Mouse (Mus musculus) cerebral cortex, adult 2 months (tissue): Measurements from ENCODE around the gene Nt5dc3.

Source experiments
- WGBS: fragments of 180-500 bp; shearing (Covaris S2); methylation state at CpG from one replicate; pipeline ENCODE4 v1.1.7; 2018; 5-methylcytosine and 5-hydroxymethylcytosine counted together

Gene Nt5dc3

GRCm38 (mm10) chr10:86814292-86815131 is 35.7 kb downstream of the Nt5dc3 start:
- WGBS, result 90% methylated on average over 19 of the region's 19 CpGs

DNA sequence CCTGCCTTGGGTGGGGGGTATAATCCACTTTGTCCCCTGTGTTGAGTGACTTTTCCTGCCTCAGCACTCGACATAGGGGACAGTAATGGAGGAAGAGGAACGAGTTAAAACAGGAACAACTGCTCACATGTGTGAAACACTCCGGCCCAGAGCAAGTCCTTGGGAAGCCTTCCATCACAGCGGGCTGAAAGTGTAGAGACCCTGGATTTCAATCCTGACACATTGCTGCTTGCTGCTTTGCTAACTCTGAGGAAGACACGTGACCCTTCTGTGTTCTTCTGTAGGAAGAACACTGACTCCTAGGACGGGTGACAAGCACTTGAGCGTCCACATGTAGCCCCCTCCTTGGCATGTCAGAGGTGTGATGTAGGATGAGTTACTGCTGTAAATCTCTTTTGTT is 36.3 kb downstream of the Nt5dc3 start:
- 88% methylated on average over 7 of the region's 7 CpGs for WGBS

DNA sequence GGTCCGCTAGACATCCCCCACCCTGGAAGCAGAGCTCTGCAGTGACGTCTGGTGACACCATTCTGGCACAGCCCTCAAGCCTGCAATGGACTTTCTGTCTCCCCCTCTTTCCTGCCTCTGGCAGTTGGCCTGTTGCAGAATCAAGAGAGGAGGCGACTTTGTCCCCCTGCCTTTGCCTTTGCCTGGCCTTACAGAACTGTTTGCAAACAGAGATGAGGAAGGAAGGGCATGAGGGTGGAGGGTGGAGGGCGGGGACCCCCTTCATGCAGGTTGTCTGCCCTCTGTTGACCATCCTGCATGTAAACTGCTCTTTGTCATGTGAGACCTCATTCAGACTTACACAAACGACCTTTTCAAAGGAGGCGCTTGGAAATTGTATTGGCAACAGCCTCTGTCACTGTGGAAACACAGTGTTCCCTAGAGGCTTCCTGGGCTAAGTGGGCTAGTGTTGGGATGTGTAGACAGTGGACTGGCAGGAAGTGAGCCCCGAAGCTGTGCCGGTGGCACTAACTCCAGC is 40.9 kb downstream of the Nt5dc3 start:
- 30% methylated on average over 8 of the region's 8 CpGs for WGBS

GRCm38 (mm10) chr10:86821014-86821413 is 42.2 kb downstream of the Nt5dc3 start:
- WGBS, result 75% methylated on average over 7 of the region's 7 CpGs

- WGBS, result 86% methylated on average over 6 of the region's 6 CpGs
Measured at GRCm38 (mm10) chr10:86824093-86824492, 45.3 kb downstream of the Nt5dc3 start.

DNA sequence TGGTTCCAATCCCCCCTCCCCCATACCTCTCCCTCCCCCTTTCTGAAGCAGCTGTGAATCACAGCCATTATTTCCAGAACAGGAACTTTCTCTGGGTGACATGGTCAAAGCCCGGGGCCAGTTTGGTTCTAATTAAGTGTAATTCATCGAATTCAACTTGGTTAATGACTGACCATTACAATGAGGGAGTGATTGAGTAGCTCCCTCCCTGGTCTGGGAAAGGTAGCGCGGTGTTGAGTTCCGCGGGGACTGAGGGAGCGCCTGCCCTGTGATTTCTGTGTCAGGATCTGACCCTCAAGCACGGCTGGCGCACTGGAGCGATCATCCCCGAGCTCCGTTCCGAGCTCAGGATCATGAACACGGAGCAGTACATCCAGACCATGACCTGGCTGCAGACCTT is 46.1 kb downstream of the Nt5dc3 start:
- WGBS, result 81% methylated on average over 14 of the region's 14 CpGs

DNA sequence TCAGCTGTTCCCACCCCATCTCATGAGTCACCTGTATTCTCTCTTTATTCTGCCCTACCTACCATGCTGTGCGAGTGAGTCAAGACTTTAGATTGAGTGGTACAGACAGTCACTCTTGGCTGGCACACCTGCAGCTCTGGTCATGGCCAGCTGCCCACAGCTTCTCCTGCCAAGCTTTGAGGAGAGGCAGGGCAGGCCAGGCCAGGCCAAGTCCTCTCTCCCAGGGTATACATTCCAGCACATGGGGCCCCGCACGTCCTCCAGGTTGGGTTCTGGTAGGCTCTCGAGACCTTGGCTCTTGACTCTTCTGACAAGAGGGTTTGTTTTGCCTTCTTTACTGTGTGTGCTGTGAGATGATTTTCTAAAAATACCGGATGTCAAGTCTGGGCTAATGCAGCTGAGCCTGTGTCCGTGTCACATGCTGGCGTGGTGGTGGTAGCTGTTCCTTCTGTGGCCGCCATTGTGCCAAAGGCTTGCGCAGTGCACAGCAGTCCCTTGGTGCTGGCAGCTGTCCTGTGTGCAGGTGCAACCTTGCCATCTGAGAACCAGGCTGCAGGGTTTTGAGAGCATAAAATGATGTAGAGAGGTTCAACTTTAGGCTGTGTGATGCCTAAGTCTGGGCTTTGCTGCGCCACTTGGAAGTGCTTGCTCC is 47.2 kb downstream of the Nt5dc3 start:
- 82% methylated on average over 10 of the region's 10 CpGs for WGBS

GRCm38 (mm10) chr10:86826929-86827328 is 48.1 kb downstream of the Nt5dc3 start:
- WGBS, result 76% methylated on average over 3 of the region's 3 CpGs

- 90% methylated on average over 15 of the region's 15 CpGs for WGBS
Measured at GRCm38 (mm10) chr10:86828221-86829135, 49.7 kb downstream of the Nt5dc3 start.

- 92% methylated on average over 2 of the region's 2 CpGs for WGBS
Measured at GRCm38 (mm10) chr10:86829515-86829914, 50.7 kb downstream of the Nt5dc3 start.

DNA sequence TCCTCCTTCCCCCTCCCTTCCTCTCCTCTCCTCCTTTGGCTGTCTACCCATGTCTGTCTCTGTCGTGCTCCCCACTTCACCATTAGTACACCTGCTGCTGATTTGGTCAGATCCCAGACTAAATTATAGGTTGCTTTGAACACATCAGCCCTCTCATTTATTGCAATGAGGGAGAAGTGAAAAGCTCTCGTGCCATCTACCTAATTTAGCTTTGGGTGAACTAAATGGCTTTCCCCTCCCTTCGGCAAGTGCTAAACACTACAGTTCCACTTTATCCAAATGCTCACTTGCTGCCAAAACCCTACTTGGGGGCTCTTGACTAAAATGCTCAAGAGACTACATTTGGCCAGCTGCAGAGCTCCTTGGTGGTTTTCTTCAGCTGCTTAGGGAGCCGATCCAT is 58.0 kb downstream of the Nt5dc3 start:
- 55% methylated on average over 4 of the region's 4 CpGs for WGBS

DNA sequence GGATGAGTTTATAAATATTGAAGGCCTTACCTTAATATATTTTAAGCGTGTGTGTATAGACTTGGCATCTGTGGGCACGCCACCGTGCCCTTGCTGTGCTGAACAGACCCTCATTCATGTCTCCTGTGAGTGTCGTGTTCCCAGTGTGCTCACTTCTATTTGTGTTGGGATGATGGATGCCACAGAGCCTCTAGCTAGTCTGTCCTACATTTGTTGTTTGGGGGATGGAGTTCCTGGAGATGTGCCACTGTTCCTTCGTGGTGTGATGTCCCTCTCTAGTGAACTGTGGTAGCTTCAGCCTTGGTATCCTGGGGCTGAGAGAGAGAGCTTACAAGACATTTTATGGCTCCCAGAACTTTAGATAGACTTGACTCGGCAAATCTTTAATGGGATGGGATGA is 60.0 kb downstream of the Nt5dc3 start:
- WGBS, result 80% methylated on average over 6 of the region's 6 CpGs

DNA sequence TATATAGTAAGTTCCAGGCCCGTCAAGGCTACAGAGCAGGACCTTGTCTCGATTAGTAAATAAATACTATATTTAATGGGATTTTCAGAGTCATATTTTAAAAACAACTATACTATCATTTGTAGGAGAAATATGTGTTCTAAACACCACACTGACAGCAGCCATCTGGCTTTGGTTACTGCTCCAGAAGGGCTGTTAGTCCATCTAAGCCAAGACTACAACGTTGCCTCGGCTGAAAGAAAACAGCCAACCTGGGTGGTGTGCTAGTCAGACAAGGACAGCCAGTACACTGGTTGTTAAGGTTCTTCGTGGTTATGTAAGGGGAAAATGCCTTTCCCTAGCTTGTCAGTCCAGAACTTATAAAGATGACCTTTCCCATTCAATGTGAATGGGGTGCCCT is 63.9 kb downstream of the Nt5dc3 start:
- WGBS, result 56% methylated on average over 5 of the region's 5 CpGs

GRCm38 (mm10) chr10:86846926-86847467 is 68.2 kb downstream of the Nt5dc3 start:
- WGBS, result 90% methylated on average over 9 of the region's 9 CpGs

GRCm38 (mm10) chr10:86849087-86849486 is 70.3 kb downstream of the Nt5dc3 start:
- WGBS, result 76% methylated on average over 4 of the region's 4 CpGs

GRCm38 (mm10) chr10:86849508-86849907 is 70.7 kb downstream of the Nt5dc3 start:
- WGBS, result 90% methylated on average over 4 of the region's 4 CpGs

GRCm38 (mm10) chr10:86852160-86852559 is 73.4 kb downstream of the Nt5dc3 start:
- 89% methylated on average over 6 of the region's 6 CpGs for WGBS

GRCm38 (mm10) chr10:86853433-86853832 is 74.6 kb downstream of the Nt5dc3 start:
- WGBS, result 71% methylated on average over 3 of the region's 3 CpGs

GRCm38 (mm10) chr10:86860396-86860795 is 81.6 kb downstream of the Nt5dc3 start:
- WGBS, result 87% methylated on average over 4 of the region's 4 CpGs

DNA sequence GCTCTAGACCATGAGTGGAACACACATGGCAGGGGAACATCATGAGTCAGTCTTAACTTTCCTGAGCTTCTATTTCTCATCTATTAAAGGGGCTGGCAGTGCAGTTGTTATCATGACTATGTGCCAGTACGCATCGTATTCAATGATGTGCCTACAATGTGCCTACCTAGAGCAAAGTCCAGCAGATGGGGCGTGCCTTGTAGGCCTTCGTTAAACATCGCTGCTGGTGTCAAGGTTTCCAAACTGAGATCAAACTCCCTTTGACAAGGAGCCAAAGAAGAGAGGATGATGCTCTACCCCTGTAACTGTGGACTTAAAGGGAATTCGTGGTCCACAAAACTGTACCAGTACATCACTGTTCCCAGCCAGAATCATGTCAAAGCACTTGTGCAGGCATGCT is 83.7 kb downstream of the Nt5dc3 start:
- WGBS, result 85% methylated on average over 6 of the region's 6 CpGs

- WGBS, result 90% methylated on average over 6 of the region's 6 CpGs
Measured at GRCm38 (mm10) chr10:86863429-86863828, 84.6 kb downstream of the Nt5dc3 start.

- WGBS, result 74% methylated on average over 7 of the region's 7 CpGs
Measured at GRCm38 (mm10) chr10:86872121-86872520, 93.3 kb downstream of the Nt5dc3 start.
